Mouse (Mus musculus) cerebellum, postnatal 36 days (tissue): ENCODE measurements around the gene Tmem170b.

Experiments used
- DNase-seq, 2 experiments: peaks; one replicate each; pipeline ENCODE4 v3.0.0; 2021 to 2022; ENCODE audit warnings: mixed read lengths in 2 of 2

Gene Tmem170b

DNA sequence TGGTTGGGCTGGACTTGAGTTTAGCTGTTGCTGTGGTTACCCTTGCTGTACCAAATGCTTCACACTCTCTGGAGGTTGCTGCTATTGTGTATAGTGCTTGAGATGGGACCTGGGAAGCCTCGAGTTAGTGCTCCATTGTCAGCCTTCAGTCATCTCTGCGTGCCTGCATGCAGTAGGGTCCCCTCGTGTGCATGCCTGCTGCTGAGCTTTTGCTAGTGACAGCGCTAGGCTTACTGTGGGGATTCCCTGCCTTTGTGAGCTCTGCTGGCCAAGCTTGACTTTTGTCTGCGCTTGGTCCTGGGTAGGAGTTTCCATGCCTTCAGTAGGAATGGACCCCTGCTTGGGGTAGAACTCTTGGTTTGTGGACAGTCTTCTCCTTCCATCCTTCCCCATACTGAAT, 9.3 kb downstream of the Tmem170b start:
- no peak for DNase-seq

DNA sequence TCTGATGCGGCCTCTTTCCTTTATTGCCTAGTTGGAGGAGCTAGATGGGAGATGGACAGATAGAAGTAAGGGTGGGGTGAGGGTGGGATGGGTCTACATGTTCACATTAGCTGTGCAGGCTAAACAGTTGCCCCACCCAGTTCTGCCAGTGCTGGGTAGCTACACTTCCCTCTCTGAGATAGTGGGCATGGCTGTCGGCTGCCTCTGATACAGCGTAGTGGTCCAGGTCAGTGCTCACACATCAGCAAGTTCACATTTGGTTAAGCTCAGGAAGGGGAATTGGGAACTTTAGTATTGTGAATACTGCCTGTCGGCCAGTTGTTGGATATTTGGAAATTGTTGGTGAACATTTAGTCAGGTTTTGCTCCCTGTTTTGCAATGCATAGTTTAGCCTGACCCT, 13.8 kb downstream of the Tmem170b start:
- no peak for DNase-seq

DNA sequence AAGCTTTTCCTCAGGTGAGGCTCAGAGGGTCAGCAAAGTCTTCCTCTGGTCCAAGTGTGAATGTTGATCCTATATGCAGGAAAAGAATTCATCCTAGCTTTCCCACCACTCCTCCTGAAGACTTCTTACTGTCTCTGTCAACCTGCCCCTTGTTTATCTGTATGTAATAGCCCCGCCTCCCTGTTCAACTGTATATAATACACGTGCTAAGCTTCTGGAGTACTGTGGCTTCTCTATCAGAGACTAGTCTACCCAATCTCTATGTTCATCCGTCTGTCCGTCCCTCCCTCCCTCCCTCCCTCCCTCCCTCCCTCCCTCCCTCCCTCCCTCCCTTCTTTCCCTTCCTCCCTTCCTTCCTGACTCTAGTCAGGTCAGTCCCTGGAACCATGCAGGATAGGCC, 14.4 kb downstream of the Tmem170b start:
- DNase-seq: no peak

DNA sequence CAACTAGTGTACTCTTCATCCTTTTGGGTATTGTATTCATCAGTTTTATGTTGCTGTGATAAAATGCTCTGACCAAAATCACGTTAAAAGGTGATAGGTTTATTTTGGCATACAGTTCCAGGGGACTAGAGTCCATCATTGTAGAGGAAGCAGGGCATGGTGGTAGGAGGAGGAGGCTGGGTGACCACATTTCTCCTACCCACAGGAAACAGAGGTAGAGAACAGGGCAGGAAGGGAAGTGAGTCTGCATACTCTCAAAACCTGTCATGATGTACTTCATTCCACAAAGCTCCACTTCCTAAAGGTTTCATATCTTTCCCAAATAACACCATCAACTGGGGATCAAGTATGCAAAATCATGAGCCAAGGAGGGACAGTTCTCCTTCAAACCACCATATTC, 18.4 kb downstream of the Tmem170b start:
- no peak for DNase-seq

DNA sequence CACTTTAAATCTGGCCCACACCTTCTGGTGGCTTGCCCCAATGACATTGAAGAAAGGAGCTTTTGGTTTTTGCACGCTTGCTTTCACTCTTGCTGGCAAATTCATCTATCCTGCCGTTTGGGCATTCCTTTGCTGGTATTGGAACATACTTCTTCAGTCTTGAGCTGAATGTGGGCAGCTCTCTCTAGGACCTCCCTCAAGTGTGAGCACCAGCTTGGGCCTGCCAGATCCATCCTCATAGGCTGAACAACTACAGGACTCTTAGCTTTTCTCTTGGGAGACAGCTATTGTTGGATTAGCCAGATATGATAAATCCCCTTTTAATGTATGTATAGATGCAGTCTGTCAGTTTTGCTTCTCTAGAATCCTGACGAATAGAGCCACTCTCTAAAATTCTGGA, 19.5 kb downstream of the Tmem170b start:
- DNase-seq: no peak

DNA sequence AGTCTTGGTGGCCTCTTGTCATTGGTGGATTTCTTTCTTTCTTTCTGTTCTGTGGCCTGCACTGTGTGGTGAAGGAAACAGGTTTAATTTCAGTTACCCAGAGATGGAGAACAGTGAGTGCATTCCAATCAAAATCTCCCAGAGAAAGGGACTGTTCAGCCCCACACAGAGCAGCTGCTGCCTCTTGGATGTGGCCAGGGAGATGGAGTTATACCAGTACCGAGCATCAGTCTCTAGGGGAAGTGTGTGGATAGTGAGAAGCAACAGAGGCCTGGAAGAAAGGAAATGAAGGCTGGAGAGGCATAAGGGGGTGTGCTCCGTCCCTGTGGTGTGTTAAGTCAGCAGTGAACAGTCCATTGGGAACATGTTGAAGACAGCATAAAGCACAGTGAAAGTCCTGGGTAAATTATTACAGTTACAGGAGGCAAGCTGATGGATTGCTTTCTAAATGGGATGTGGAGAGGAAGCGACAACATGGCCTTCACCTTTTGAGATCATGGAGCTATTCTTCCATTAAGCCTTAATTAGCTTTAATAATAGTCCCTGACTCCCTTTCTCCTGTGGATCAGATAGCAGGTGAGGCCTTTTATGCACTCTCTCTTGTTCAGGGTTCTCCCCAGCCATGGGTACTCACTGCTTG, 21.7 kb downstream of the Tmem170b start:
- DNase-seq: no peak

DNA sequence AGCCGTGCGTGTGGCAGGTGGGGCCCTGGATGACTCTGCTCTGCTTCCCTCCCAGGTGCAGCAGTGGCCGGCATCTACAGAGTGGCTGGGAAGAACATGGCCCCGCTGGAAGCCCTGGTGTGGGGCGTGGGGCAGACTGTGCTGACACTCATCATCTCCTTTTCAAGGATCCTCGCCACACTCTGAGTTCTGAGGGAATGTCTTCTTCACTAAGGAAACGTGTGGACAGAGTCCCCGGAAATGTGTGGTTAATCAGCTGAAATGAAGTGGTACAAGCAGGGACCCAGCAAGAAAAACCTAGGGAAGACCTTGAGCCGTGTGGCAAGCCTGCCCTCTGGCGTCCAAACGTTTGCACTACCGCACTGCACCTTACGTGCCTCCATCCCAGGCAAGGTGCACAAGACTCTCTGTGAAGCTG, 28.7 kb downstream of the Tmem170b start:
- peak; percentile 78 to 83 for DNase-seq

DNA sequence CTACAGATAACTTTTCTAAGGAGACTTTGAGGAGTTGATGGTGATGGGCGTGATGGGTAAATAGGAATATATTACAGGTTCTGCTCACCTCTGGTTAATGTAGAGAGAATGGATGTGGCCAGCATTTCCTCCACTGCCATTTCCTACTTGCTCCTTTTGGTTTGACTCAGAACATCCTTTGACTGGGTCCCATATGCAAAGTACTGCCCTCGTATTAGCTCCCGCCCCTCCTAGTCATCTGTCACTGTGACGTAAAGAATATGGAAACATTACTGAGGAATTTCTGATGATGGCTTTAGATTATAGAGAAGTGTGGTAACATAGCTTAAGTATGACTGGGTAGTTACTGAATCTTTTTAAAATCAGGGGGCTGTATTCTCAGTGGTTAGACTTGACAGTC, 32.4 kb downstream of the Tmem170b start:
- no peak for DNase-seq

DNA sequence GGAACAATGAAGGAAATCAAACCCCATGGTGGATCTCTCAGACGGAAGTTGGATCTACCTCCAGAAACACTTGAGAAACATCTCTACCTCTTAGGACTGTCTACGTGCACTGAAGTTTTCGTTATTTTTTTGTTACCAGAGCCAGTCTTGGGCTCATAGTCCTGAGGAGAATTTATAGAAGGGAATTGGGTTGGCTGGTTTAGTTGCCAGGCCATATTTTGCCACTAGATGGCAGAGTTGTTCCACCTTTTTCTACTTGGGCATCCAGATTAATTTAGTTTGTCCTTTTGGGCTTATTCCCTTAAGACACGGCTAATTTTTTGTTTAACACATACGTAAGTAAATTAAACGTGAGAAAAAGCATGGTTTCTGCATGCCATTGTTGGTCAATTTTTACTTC, 37.1 kb downstream of the Tmem170b start:
- DNase-seq: peak; percentile 55 to 71

DNA sequence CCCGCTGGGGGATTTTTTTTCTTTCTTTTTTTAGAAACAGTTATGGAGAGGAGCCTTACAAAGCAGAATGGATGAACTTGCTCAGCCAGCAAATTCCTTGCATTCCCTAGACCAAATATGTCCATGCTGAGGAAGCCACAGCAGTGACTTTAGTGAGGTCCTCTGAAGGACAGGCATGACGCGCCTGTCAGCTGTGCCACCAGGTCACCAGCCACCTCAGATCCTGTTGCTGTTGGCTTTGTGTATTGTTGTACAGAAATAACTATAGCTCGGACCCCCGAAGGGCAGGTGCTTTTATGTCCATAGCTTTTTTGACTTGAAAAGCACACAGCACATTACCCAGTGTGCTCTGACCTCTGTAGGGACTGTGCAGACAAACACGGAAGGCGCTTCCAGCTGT, 38.1 kb downstream of the Tmem170b start:
- no peak for DNase-seq

DNA sequence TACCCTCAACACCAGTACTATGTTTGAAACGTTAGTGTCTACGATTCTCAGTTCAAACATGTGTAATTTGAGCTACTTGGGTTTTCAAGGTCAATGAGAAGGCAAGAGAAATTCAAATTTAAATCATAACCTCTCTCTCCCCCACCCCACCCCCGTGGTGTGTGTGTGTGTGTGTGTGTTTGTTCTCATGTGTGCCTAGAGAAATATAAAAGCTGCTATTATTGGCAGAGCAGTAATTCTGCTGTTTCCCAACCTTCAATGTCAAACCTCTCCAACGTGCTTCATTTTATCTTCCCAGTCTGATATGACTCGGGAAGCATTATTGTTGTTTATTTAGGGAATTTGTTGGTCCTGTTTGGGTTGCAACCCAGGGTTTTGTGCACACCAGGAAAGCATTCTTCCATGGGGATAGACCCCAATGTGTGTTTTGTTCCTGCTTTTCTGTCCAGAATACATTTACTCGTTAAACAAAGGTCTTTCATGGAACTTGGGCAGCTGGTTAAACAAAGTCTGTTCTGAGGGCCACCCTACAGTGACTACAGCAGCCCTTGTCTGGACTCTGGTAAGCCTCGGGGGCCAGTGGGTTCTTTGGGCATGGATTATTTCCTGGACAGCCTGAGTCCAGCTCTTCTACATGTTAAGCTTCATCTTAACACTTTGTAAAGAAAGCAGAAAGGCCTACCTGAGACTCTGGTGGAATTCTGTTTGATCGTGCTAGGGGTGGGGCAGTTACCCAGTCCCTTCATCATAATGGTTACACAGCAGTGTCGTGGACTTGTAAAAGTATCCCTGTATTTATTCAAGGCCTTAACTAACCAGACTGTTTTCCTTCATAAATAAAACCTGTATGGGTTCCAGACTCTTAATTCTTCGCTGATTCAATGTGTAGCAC, 39.1 kb downstream of the Tmem170b start:
- no peak for DNase-seq

DNA sequence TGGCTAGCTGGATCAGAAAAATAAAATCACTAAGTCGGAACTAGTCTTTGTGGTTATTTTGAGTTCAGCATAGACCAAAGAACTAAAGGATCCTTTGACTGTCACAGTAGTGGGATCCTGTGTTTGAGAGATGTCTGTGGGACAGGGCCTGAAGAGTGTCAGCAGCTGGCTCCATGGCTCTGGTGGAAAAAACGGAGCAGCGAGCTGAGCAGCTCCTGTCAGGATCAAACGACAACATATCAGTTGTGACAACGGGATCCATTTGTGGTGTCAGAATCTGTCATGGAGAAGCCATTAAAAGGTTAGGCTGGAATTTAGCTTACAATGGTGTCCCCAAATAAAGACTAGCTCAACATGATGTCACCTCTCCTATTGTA, 39.8 kb downstream of the Tmem170b start:
- no peak for DNase-seq

DNA sequence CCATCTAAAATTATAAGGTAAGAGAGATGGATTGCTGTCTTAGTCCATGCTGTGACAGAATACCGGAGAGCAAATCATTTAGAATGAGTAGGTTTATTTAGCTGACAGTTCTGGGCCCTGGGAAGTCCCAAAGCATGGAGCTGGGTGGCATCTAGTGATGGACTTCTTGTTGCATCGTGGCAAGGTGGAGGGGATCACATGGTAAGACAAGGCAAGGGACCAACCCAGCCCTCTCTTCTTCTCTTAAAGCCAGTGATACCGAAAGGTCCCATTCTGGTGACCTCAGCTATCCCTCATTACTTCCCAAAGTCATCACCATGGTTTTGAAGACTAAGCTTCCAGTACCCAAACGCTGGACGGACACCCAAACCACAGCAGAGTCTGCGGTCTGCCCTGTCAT, 42.3 kb downstream of the Tmem170b start:
- no peak for DNase-seq

DNA sequence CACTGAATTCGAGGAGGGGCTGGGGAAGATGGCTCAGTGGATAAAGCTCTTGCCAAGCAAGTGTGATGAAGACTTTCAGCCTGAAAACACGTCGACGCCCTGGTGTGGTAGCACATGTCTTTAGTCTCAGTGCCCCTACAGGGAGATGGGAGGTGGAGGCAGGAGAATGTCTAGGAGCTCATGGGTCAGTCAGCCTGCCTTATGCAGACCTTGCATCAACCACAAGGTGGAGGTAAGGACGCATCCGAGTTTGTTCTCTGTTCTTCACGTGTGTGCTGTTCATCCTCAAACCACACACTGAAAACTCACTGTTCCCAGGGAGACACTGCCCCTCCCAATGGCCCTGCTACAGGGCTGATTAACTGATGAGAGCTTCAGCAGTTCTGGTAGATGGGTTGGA, 45.0 kb downstream of the Tmem170b start:
- DNase-seq: no peak

DNA sequence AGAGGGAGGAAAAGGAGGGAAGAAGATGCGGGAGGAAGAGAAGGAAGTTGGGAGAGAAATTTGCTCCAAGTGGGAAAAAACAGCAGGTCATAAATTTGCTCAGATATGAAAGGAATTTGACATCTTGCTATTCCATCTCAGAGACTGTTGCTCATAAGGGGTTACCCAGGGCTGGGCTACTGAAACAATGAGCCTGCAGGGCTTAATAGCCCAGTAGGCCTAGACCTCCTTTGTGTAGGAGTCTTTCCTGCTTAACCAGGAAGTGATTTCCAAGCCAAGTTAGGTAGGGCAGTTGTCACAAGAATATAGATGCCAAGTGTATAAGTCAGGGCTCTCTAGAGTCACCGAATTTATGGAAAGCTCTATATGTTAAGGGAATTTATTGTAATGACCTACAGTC, 48.1 kb downstream of the Tmem170b start:
- no peak for DNase-seq

DNA sequence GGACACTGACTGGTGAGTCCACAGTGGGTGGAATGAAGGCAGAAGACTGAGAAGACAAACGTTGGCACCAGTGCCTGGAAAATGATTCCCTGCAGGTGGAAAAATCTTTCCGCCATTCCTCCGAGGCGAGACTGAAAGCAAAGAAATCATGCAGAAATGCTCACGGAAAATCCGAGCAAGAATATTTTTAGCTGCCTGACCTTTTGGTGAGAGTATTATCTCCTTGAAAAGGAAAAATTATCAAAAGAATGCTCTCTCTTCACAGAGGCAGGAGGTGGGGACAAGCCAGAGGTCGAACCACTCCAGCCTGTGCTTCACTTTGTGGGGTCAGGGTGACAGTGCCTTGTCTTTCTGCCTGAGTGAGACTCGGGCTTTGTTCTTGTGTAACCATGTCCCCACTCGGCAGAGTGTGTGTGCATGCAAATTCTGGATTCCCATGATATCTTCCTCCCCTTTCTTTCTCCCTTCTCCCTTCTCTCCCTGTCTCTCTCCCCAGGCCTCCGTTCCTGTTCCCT, 49.9 kb downstream of the Tmem170b start:
- DNase-seq: no peak

DNA sequence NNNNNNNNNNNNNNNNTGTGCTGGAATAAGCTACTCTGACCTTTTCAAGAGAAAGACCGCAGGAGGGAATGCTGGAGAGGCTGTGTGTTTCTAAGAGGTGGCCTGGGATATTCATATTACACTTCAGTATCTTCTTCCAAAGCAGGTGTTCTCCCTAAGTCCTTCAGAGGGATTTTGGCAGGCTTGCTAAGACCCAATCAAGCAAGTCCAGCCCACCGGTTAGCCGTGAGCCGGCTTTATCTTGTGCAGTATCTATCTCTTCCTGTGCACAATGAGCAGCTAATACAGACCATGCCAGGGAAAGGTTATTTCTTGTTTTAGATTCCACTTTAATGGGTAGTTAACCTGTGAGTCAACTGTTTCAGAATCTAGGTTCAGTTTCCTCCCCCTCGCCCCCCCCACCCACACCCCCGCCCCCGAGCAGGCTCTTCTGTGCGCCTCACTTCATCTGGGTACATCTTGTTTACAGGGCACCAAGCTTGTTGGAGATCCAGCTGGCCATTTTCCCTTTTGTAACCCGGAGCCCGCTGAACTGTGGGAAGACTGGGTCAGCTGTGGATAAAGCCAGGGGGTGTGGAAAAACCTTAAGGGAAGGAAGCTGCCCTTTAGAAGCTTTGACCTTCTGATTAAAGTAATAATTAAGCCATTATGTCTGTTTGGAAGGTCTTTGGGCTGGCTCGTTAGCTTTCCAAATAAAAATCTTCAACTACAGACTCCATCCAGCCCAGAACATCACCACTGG, 54.5 kb downstream of the Tmem170b start:
- DNase-seq: no peak

DNA sequence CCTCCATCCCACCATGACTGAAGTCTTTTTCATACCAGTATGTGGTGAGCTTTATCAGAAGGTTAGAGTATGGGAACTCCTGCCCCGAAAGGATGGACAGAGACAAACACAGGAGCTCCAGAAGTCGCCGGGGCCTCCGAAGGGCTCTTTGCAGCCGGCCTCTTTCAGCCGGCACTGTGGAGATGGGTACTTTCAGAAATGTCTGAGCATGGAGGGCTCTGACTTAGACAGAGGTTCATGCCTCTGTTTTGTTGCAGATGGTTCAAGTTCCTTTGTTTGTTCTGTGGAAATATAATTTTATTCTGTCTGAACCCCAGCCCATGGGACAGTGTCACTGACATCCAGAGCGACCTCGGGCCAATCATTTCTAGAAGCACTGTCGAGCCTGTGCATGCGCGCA, 55.4 kb downstream of the Tmem170b start:
- DNase-seq: no peak

DNA sequence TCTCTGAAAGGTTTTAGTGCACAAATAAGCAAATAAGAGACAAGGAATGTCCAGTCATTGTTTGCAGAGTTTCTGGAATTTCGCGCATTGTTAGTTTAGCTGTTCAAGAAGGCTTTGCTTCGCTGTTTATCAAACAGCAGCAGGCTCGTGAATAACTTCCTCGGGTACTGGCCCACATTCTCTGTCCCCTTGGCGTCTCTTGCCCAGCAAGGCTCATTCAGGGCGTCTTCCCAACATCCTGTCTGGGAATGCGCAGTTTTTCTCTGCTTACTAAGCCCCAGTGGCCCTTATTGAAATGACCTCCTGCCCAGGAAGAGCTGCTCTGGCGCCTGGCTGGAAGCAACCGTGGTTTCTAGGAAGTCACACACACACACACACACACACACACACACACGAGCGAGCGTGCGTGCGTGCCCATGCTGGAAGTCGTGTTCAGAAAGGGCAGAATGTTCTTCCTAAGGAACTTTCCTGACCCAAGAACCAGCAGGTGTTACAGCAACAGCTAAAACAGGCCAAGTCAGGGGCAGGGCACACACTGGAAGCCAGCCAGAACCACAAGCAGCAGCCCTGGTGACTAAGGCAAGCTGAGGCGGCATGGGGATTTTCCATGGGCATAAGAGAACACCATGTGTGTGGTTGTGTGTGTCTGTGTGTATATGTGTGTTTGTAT, 56.8 kb downstream of the Tmem170b start:
- DNase-seq: peak in 1 of 2 experiments; percentile 18

DNA sequence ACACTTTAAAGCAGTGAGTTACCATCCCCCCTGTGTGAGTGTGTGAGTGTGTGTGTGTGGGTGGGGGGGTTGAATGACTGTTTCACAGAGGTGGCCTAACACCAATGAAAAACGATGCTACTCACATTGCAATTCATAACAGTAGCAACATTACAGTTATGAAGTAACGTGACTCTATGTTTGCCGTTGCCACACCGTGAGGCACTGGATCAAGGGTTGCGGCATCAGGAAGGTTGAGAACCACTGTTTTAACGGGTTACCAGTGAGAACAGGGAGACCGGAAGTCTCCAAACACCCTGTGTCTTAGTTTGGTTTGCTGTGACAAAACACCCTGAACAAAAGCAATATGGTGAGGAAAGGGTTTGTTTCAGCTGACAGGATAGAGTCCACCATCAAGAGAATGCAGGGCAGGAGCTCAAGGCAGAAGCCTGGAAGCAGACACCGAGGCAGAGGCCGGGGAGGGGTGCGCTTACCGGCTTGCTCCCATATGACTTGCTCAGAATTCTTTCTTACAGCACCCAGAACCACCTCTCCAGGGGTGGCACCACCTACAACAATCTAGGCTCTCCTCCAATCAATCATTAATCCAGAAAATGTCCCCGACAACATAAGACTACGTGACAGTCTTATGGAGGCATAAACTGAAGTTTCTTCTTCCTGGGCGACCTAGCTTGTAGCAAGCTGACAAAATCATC, 57.9 kb downstream of the Tmem170b start:
- DNase-seq: no peak

DNA sequence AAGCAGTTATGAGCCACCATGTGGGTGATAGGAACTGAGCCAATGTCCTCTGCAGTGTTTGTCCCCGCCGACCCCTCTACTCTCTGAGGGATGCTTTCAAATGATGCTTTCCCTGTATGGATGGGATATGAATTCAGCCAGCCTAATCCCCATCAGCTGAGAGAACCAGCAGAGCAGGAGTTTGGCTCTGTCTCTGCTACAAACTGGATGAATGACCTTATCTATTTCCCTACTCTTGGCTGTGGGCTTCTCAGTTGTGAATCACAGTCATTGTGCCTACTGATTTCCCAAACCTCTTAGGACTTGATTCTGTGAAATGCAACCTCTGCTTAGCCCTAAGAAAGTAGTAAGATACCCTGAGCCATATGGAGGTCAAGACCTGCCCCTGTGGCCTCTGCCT, 64.2 kb downstream of the Tmem170b start:
- no peak for DNase-seq

DNA sequence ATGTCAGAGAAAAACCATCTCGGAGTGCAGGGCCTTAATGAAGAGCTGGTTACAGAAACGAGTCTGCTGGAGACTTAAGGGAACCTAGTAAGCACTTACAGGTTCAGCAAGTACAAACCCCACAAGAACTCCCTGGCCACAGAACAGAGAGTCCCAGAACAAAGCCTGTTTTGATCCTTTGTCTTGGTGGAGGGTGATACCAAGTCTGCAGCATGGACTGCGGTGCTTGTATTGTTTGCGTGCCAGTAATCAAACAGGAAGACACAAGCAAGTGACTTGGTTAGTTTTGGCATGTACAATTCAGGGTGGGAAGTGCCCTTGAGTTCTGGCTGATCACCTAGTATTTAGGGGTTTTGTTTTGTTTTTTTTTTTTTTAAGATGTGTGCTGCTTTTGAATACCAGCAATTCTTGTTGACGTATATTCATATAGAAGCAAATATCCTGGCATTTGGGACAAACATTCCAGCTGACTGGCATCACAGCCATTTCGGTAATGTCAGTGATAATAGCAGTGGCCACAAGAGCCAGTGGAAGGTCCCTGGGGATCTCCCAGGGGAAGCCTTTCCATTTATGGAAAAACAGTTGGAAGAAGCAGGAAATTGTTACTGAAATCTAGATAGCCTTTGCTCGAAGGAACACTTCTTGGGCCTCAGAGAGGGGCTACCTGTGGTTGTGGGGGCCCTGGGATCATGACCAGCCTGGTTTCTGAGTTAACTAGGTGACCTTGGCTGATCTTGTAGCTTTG, 64.9 kb downstream of the Tmem170b start:
- no peak for DNase-seq
